Mouse (Mus musculus) stomach, embryonic 15.5 days (tissue): ENCODE results near the gene Fat1. TPM values are rescaled to one million over a fixed set of nuclear protein-coding genes. Genes with fewer than 3 reads are reported as not detected.

Experiments used
- ATAC-seq: fragments of 200-750 bp; cut with Nextera tagmentation; 2 replicates; pipeline ENCODE4 v1.8.0; 2017; ENCODE audit warnings: low read depth, moderate number of reproducible peaks, moderate TSS enrichment; ENCODE audit not compliant: insufficient read depth, low FRiP score
- H3K27ac ChIP-seq: fragments of 300-500 bp; sonication (generic); 2 replicates; pipeline ENCODE4 v1.5.1; 2015; ENCODE audit warnings: mild to moderate bottlenecking, inconsistent platforms
- H3K27me3 ChIP-seq: fragments of 300-500 bp; sonication (generic); replicated peaks from 2 replicates; pipeline ENCODE4 v1.6.1; 2015; ENCODE audit warnings: inconsistent platforms
- H3K36me3 ChIP-seq: fragments of 300-500 bp; sonication (generic); 2 replicates; pipeline ENCODE4 v1.6.1; 2015; ENCODE audit warnings: inconsistent platforms
- H3K4me1 ChIP-seq: fragments of 300-500 bp; sonication (generic); 2 replicates; pipeline ENCODE4 v1.6.1; 2015; ENCODE audit warnings: inconsistent platforms
- H3K4me2 ChIP-seq: fragments of 300-500 bp; sonication (generic); 2 replicates; pipeline ENCODE4 v1.6.1; 2015; ENCODE audit warnings: mild to moderate bottlenecking, inconsistent platforms
- H3K4me3 ChIP-seq: fragments of 300-500 bp; sonication (generic); replicated peaks from 2 replicates; pipeline ENCODE4 v1.5.1; 2015; ENCODE audit warnings: inconsistent platforms
- H3K9ac ChIP-seq: fragments of 300-500 bp; sonication (generic); 2 replicates; pipeline ENCODE4 v1.6.1; 2015; ENCODE audit warnings: inconsistent platforms
- H3K9me3 ChIP-seq: fragments of 300-500 bp; sonication (generic); 2 replicates; pipeline ENCODE4 v1.6.1; 2016; ENCODE audit warnings: inconsistent platforms
- WGBS: fragments of 180-500 bp; shearing (Covaris S2); methylation state at CpG from one replicate; pipeline ENCODE4 v1.1.7; 2015; 5-methylcytosine and 5-hydroxymethylcytosine counted together
- polyA plus RNA-seq: library from polyadenylated mRNA; unstranded; fragments of >200 nt; fragmentation: Nextera tagmentation; extraction: Ambion mirVana; gene quantifications from 2 replicates; pipeline ENCODE4 v1.2.1, GENCODE M21; 2015

Fat1 gene
- polyA plus RNA-seq: 14.5 and 18.2 TPM in 2 replicates

GRCm38 (mm10) chr8:44934850-44935497, at the start of gene Fat1:
Gene Fat1, plus strand, starts transcription at chr8:44935447.
- H3K4me1 ChIP-seq: peaks cover 5% of the 10 kb centered on the region; the same call in 1 of the 2 replicates
- H3K9ac ChIP-seq: peak within 1 kb of the TSS; percentile 40; the same call in 1 of the 2 replicates
- 0% methylated on average over 48 of the region's 49 CpGs for WGBS
- ATAC-seq: peak; percentile 75
- no peaks in the 10 kb centered on the region for H3K27me3 ChIP-seq
- peak within 1 kb of the TSS; percentile 81 for H3K4me2 ChIP-seq
- H3K27ac ChIP-seq: peak within 1 kb of the TSS; percentile 96
- H3K4me3 ChIP-seq: peak within 1 kb of the TSS; percentile 86
- H3K36me3 ChIP-seq: no peaks in the 10 kb centered on the region
- no peaks in the 10 kb centered on the region for H3K9me3 ChIP-seq

- H3K4me2 ChIP-seq: no peak overlapping the region
- no peak overlapping the region for H3K4me3 ChIP-seq
- no peaks in the 10 kb centered on the region for H3K9me3 ChIP-seq
- no peaks in the 10 kb centered on the region for H3K4me1 ChIP-seq
- ATAC-seq: no peak
- H3K9ac ChIP-seq: no peak overlapping the region
- WGBS: 65% methylated on average over 6 of the region's 6 CpGs
- H3K27me3 ChIP-seq: no peaks in the 10 kb centered on the region
- H3K36me3 ChIP-seq: no peaks in the 10 kb centered on the region
- no peak overlapping the region for H3K27ac ChIP-seq
Measured at GRCm38 (mm10) chr8:44894626-44895025, 40.6 kb upstream of the Fat1 start.

GRCm38 (mm10) chr8:44899575-44899991, 35.7 kb upstream of the Fat1 start:
- WGBS: 50% methylated on average over 12 of the region's 12 CpGs
- Histone ChIP-seq H3K4me3 (no peak overlapping the region), H3K4me1 (no peaks in the 10 kb centered on the region), H3K27ac (no peak overlapping the region), H3K27me3 (no peaks in the 10 kb centered on the region), H3K4me2 (no peak overlapping the region), H3K9ac (no peak overlapping the region), H3K36me3 (no peaks in the 10 kb centered on the region), H3K9me3 (no peaks in the 10 kb centered on the region)
- ATAC-seq: no peak

- no peaks in the 10 kb centered on the region for H3K27me3 ChIP-seq
- no peak overlapping the region for H3K9ac ChIP-seq
- no peak for ATAC-seq
- 69% methylated on average over 12 of the region's 12 CpGs for WGBS
- no peaks in the 10 kb centered on the region for H3K36me3 ChIP-seq
- H3K4me3 ChIP-seq: no peak overlapping the region
- no peak overlapping the region for H3K27ac ChIP-seq
- no peaks in the 10 kb centered on the region for H3K4me1 ChIP-seq
- no peak overlapping the region for H3K4me2 ChIP-seq
- H3K9me3 ChIP-seq: no peaks in the 10 kb centered on the region
Measured at GRCm38 (mm10) chr8:44911126-44911903, 23.9 kb upstream of the Fat1 start.

GRCm38 (mm10) chr8:44919487-44920082, 15.7 kb upstream of the Fat1 start:
- Histone ChIP-seq H3K4me3 (no peak overlapping the region), H3K27me3 (no peaks in the 10 kb centered on the region), H3K9ac (no peak overlapping the region), H3K4me1 (no peaks in the 10 kb centered on the region), H3K27ac (no peak overlapping the region), H3K36me3 (no peaks in the 10 kb centered on the region), H3K9me3 (no peaks in the 10 kb centered on the region), H3K4me2 (no peak overlapping the region)
- 88% methylated on average over 12 of the region's 12 CpGs for whole genome bisulfite sequencing
- ATAC-seq: no peak

- Histone ChIP-seq H3K27ac (no peak overlapping the region), H3K4me3 (no peak overlapping the region), H3K27me3 (no peaks in the 10 kb centered on the region), H3K9me3 (no peaks in the 10 kb centered on the region), H3K9ac (no peak overlapping the region), H3K4me1 (no peaks in the 10 kb centered on the region), H3K4me2 (no peak overlapping the region), H3K36me3 (no peaks in the 10 kb centered on the region)
- no peak for ATAC-seq
- 57% methylated on average over 7 of the region's 7 CpGs for WGBS
Measured at GRCm38 (mm10) chr8:44920379-44921032, 14.7 kb upstream of the Fat1 start.

GRCm38 (mm10) chr8:44924995-44925394, 10.3 kb upstream of the Fat1 start:
- Histone ChIP-seq H3K4me1 (no peaks in the 10 kb centered on the region), H3K4me3 (no peak overlapping the region), H3K27me3 (no peaks in the 10 kb centered on the region), H3K9ac (no peak overlapping the region), H3K9me3 (no peaks in the 10 kb centered on the region), H3K4me2 (no peak overlapping the region), H3K36me3 (no peaks in the 10 kb centered on the region), H3K27ac (no peak overlapping the region)
- ATAC-seq: no peak
- 83% methylated on average over 5 of the region's 5 CpGs for WGBS

GRCm38 (mm10) chr8:44930058-44930457, 5.2 kb upstream of the Fat1 start:
- no peaks in the 10 kb centered on the region for H3K4me1 ChIP-seq
- H3K27me3 ChIP-seq: no peaks in the 10 kb centered on the region
- WGBS: 85% methylated on average over 3 of the region's 3 CpGs

GRCm38 (mm10) chr8:44932546-44933342, 2.5 kb upstream of the Fat1 start:
- no peak for ATAC-seq
- Histone ChIP-seq H3K4me3 (no peak overlapping the region), H3K9ac (no peak overlapping the region), H3K27ac (no peak overlapping the region), H3K36me3 (no peaks in the 10 kb centered on the region), H3K9me3 (no peaks in the 10 kb centered on the region), H3K4me1 (no peaks in the 10 kb centered on the region), H3K27me3 (no peaks in the 10 kb centered on the region), H3K4me2 (no peak overlapping the region)
- WGBS: 86% methylated on average over 9 of the region's 9 CpGs

More at GRCm38 (mm10) chr8:44930058-44930457, 5.2 kb upstream of the Fat1 start:
- no peak for ATAC-seq
- Histone ChIP-seq H3K4me3 (no peak overlapping the region), H3K9me3 (no peaks in the 10 kb centered on the region), H3K36me3 (no peaks in the 10 kb centered on the region), H3K27ac (no peak overlapping the region), H3K9ac (no peak overlapping the region), H3K4me2 (no peak overlapping the region)

- peak overlapping the region; percentile 81 for H3K4me2 ChIP-seq
- no peaks in the 10 kb centered on the region for H3K36me3 ChIP-seq
- H3K9me3 ChIP-seq: no peaks in the 10 kb centered on the region
- no peaks in the 10 kb centered on the region for H3K27me3 ChIP-seq
- no peak for ATAC-seq
- WGBS: 39% methylated on average over 6 of the region's 6 CpGs
- no peak overlapping the region for H3K9ac ChIP-seq
- H3K4me3 ChIP-seq: peak overlapping the region; percentile 86
- H3K4me1 ChIP-seq: no peaks in the 10 kb centered on the region
- no peak overlapping the region for H3K27ac ChIP-seq
Measured at GRCm38 (mm10) chr8:44933478-44933877, 1.8 kb upstream of the Fat1 start.

- WGBS: 2% methylated on average over 13 of the region's 13 CpGs
- H3K4me1 ChIP-seq: 0 out of 2 replicates have a peak, but pooled peaks cover under 1% of the 10 kb centered on the region
- H3K36me3 ChIP-seq: no peaks in the 10 kb centered on the region
Measured at GRCm38 (mm10) chr8:44934416-44934815, 831 bp upstream of the Fat1 start.

More at GRCm38 (mm10) chr8:44934416-44934815, 831 bp upstream of the Fat1 start:
- Histone ChIP-seq H3K27ac (peak overlapping the region; percentile 96), H3K27me3 (no peaks in the 10 kb centered on the region), H3K4me3 (peak overlapping the region; percentile 86), H3K4me2 (peak overlapping the region; percentile 81), H3K9ac (no peak overlapping the region), H3K9me3 (no peaks in the 10 kb centered on the region)
- ATAC-seq: no peak
